Mouse (Mus musculus) testis, adult 2 months (tissue): ENCODE data around the gene Amhr2.

Source experiments
- CTCF ChIP-seq: fragments of 200-500 bp; IDR thresholded peaks from 2 replicates; pipeline ENCODE4 v1.5.1; 2012; ENCODE audit warnings: low read depth, mild to moderate bottlenecking, inconsistent platforms, low read length, moderate library complexity; ENCODE audit not compliant: control insufficient read depth, insufficient read depth, insufficient replicate concordance
- POLR2A ChIP-seq: fragments of 200-500 bp; IDR thresholded peaks from 2 replicates; pipeline ENCODE4 v1.6.1; 2012; ENCODE audit warnings: low read depth, mild to moderate bottlenecking, inconsistent platforms, low read length, moderate library complexity; ENCODE audit not compliant: control insufficient read depth

DNA sequence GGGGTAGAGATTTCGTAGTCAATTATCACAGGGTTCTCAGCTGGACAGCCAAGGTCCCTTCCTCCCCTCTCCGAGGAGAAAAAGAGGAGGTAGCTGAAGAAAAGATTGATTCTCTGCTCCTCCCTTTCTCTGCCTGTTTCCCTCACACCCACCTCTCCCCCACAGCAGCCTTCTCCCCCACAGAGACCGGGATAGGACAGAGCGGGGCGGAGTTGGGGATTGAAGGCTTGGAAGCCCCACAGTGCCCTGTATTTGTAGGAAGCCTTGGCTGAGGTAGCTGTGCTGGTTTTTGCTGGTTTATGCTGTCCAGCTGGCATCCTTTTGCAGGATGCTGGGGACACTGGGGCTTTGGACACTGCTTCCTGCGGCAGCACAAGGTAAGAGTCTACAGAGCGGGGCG, at the start of gene Amhr2:
- TF ChIP-seq POLR2A (0 out of 2 replicates have a peak, but pooled peaks have one; percentile 38), CTCF (no peak)
